Mouse (Mus musculus) cerebellum, adult 9-11 months (tissue): ENCODE data around the gene Cdhr3.
"Not testable (repeated sequence)": the region's sequence is repeated elsewhere in the genome, so short reads cannot be mapped to it uniquely, and the experiment has no call there.

Experiments
- DNase-seq: peaks from one replicate; pipeline ENCODE4 v3.0.0; 2022

Cdhr3 gene

DNA sequence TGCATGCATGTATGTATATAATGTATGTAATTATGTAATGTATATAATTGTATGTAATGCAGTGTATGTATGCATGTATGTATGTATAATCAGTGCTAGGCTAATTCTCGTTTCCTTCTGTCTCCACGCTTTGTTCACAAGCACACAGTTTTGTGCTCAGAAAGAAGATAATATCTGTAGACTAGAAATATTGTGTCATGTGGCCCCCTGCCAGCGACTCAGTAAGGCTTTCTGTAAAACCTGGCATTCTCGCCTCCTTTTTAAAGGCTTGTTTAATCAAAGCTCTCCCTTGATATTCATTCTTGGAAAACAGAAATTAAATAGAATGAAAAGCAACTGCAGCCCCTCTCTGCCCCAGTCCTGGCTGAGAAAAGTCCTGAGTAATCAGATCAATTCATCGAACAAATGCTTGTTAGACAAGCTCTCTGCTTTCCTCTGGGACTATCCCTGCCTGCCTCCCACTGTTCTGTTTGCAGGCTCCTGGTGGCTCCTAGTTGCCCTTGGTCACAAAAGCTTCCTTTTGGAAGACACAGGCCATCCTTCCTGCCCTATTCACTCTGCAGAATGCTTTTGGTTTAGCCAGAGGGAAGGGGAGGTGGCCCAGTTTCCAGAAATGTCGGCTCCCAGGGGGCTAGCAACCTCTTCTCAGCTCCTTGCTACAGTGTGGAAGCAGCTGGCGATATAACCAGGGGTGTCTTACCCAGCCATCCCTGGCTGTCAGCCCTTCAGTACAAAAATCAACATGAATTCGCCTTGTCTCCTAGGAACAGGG lies 20.6 kb downstream of the Cdhr3 start:
- peak; percentile 19 for DNase-seq

GRCm38 (mm10) chr12:33068977-33069376 lies 23.7 kb downstream of the Cdhr3 start:
- no peak for DNase-seq

DNA sequence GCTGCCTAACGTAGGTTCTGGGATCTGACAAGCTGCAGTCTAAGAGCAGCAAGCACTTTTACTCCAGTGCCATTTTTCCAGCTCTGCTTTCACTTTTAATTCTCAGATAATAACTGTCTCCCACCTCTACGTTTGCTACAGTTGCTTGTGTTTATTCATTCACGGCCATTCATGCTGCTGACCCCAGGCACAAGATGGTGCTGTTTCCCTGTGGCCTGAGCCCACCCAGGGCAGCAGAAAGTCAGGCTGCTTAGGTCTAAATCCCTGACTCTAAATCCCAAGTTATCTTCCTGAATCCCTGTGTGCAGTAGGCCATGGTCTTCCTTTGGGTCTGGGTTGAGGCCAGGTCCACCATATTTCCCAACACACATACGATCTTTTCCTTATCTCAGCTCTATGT lies 26.3 kb downstream of the Cdhr3 start:
- DNase-seq: no peak

DNA sequence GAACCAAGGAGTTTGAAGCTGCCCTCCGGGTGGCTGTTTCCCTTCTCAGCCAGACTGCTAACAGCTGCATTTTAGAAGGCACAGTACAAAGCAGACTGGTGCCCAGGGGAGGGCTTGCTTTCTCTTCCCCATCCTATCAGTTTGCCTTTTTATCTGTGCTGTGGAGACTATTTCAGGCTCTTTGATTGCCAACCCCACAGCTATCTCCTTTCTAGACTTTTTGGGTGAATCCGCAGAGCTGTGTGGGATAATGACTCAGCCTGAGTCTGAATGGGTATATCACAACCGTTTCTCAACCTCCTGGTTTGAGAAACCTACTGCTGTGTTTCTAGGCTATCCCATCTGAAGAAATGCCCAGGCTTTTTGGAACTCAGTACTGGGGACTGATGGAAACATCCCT lies 27.5 kb downstream of the Cdhr3 start:
- no peak for DNase-seq

DNA sequence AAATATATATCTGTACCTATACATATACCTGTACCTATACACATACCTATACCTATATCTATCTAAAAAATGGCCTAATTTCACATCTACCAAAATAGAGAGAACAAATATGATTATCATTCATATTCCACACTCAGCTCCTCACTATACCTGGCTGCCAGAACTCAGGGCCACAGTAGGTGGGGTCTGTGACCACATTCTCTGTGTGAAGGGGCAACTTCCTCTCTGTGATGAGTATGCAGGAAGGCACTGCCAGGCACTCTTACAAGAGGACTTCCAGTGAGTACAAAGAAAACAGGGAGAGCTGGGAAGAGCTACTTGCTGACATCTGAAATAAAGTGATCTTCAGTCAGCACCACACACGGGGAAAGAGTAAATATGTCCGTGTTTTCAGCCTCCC lies 28.4 kb downstream of the Cdhr3 start:
- no peak for DNase-seq

GRCm38 (mm10) chr12:33063250-33063649 lies 29.4 kb downstream of the Cdhr3 start:
- no peak for DNase-seq

GRCm38 (mm10) chr12:33062379-33062778 lies 30.3 kb downstream of the Cdhr3 start:
- DNase-seq: not testable (repeated sequence)

GRCm38 (mm10) chr12:33061651-33062050 lies 31.0 kb downstream of the Cdhr3 start:
- DNase-seq: no peak

- peak; percentile 28 for DNase-seq
Measured at GRCm38 (mm10) chr12:33057231-33058048, 35.2 kb downstream of the Cdhr3 start.

- DNase-seq: no peak
Measured at GRCm38 (mm10) chr12:33056574-33056973, 36.1 kb downstream of the Cdhr3 start.

DNA sequence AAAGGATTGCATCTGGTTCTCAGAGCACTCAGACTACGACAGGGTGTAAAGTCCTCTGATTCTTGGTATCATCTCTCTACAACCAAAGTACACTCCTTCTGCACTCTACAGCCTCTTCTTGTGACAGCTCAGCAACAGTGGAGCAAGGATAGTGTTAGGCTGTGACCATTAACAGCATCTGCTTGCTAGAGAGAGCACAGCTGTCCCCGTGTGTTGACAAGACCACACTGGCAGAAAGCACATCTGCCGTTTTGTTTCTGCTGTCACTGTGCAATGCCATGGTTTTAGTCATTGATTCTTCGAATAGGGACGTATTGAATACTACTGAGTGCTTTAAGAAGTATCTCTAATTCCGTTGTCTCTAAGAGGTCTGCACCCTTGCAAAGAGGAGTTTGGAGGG lies 36.6 kb downstream of the Cdhr3 start:
- no peak for DNase-seq

- DNase-seq: no peak
Measured at GRCm38 (mm10) chr12:33053746-33054145, 38.9 kb downstream of the Cdhr3 start.

GRCm38 (mm10) chr12:33053311-33053710 lies 39.4 kb downstream of the Cdhr3 start:
- DNase-seq: no peak

DNA sequence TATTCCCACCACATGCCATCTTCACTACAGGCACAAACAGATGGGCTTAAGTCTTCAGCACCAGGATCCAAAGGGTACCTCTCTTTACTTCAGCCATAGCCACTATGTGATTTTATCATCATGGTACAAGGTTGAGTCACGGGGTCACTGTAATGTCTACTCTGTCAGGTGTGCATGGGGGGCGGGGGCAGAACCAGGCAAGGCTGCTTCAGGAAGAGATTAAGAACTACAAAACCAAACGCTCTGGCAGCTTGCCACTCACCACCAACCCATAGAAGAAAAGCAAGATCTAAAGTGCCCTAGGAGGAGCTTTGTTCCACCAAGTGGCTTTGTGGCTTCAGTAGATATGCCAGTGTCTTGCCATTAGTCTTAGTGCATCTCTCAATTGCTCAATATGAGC lies 44.3 kb downstream of the Cdhr3 start:
- DNase-seq: no peak

DNA sequence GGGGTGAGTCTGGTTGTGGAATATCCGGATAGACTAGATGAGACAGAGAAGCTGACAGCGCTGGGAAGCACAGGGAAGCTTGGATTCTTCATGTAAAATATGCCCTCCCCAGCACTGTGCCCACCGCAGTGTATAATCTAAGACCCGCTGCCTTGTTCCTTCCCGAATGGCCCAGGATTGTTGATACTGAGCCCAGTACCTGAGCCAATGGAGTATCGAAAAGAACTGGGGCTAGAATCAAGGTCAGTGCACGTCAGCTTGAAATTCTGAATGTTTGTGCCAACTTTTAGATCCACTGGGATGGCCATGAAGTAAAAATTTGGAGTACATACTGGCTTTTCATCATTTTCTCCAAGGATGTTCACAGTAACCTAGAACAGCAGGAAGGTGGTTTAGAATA lies 46.2 kb downstream of the Cdhr3 start:
- DNase-seq: no peak

- no peak for DNase-seq
Measured at GRCm38 (mm10) chr12:33045533-33046361, 46.9 kb downstream of the Cdhr3 start.

- no peak for DNase-seq
Measured at GRCm38 (mm10) chr12:33041476-33041875, 51.2 kb downstream of the Cdhr3 start.

DNA sequence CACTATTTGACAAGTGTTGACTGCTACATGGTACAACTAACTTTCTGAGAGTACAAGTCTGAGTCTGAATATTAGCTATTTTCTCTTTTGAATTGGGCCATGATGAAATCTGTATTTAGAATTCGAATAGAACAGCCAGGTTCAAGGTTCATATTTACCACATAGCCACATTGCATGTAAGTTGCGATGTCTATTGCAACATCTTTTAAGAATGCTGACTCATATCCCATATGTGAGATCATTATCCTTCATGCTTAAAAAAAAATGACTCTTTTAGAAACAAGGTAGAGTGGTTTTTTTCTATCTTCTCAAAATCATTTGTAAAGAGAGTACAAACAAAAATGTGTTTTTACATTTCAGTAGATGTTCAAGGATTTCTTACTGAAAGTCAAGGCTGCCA lies 51.9 kb downstream of the Cdhr3 start:
- no peak for DNase-seq

DNA sequence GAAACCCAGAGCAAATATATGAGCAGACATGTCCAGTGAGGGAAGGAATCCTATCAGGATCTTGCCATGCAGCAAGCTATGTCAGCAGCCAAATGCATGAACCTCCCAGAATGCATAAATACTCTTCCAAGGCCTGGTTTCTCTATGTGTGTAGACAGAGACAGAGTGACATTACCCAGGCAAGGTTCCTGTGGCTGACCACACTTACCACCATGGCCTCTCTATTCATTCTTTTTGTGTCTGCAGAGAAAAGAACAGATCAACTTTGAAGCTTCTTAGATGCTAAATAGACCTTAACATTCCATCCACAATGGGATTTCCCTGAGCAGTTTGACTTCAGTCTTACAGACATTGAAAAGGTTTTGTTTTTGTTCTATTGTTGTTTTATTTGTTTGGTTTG lies 54.0 kb downstream of the Cdhr3 start:
- DNase-seq: no peak

DNA sequence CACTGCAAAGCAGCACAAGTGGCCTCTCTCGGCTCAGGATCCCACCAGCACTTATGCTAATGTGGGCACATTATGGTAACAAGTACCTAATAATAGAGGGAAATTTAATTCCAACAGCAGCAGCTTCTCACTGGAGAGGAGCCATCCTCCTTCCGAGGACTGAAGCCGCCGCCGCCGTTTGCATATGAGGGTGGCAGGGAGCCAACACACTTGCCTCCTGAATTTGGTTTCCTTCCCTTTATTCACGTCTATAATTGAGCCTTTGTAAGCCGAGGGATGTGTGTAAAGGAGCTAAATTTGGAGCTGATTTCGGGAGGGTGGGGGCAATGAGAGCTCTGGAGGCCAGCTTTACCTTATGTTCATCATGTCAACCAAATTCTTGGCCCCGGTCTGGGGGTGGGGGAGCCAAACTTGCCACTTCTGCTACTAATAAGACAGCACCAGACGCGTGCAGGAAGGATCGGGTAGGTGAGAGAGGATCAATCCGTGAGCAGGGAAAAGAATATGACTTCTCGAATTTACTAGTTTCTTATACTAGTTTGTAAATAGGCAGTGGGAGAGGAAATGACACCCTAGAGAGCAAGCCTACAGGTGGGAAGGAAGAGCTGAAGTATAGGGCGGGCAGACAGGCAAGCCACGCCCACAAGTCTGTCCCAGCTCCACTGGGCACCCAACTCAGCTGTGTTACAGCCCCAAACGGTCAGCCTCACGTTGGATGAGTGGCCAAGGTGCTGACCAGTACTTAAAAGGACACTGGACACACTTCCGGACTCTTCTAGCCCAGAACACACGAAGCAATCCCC lies 56.8 kb downstream of the Cdhr3 start:
- DNase-seq: no peak

DNA sequence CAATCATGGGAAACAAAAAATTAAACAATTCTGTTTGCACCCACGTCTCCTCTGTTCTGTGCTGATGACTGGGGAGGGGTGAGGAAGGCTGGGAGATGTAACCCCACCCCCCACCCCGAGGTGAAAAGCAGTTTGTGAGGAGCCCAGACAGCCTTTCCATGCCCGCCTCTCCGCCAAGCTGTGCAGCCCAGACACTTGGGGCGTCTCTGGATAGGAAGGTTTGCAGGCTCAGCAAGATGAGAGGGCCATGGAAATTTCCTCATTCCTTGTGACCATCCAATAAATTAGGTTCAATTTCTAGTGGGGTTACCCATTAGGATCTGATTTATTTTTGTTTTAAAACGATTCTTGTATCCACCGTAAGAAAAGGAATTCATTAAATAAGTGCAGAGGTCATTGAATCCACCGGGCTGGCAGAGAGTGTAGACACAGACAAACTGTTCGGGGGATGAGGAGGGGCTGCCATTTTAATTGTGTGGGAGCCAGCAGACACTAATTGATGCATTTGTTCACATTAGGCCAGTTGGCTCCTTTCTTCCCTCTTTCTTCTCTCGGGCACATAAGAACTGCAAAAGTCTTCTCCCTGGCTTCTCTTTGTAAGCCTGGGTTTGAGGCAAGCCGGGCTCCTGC lies 57.5 kb downstream of the Cdhr3 start:
- no peak for DNase-seq
